Mouse (Mus musculus) G1E (cell line): ENCODE measurements around the gene Lhx4. TPM values are rescaled to one million over a fixed set of nuclear protein-coding genes. Genes with fewer than 3 reads are reported as not detected.

ENCODE experiments used
- ATAC-seq: 2 replicates; pipeline ENCODE4 v1.8.0; 2016; ENCODE audit warnings: mild to moderate bottlenecking; ENCODE audit not compliant: insufficient number of reproducible peaks, poor library complexity, low FRiP score, severe bottlenecking; ENCODE audit errors: extremely low read depth
- DNase-seq: peaks from one replicate; pipeline ENCODE4 v3.0.0; 2012; ENCODE audit warnings: low spot score
- H3K27me3 ChIP-seq: 2 replicates; pipeline ENCODE4 v1.6.1; 2012; ENCODE audit warnings: mild to moderate bottlenecking, low read length, inconsistent platforms; ENCODE audit not compliant: insufficient read depth
- H3K36me3 ChIP-seq: replicated peaks from 2 replicates; pipeline ENCODE3; 2012; ENCODE audit warnings: mild to moderate bottlenecking, inconsistent platforms
- H3K4me1 ChIP-seq: 2 replicates; pipeline ENCODE4 v1.6.1; 2012; ENCODE audit warnings: low read depth, low read length, inconsistent platforms, mixed read lengths; ENCODE audit not compliant: insufficient read depth
- H3K4me3 ChIP-seq: 2 replicates; pipeline ENCODE4 v1.5.1; 2012; ENCODE audit warnings: low read depth, mild to moderate bottlenecking, inconsistent platforms, low read length, moderate library complexity, mixed read lengths
- H3K9me3 ChIP-seq: replicated peaks from 2 replicates; pipeline ENCODE4 v1.6.1; 2012; ENCODE audit warnings: inconsistent platforms
- CTCF ChIP-seq: IDR thresholded peaks from 2 replicates; pipeline ENCODE4 v1.5.1; 2012; ENCODE audit warnings: low read depth, low read length, inconsistent platforms, mixed read lengths
- GATA1 ChIP-seq: IDR thresholded peaks from 2 replicates; pipeline ENCODE4 v1.6.1; 2012; ENCODE audit warnings: borderline replicate concordance, low read length, inconsistent platforms, mixed read lengths
- GATA2 ChIP-seq: IDR thresholded peaks from 2 replicates; pipeline ENCODE4 v1.6.1; 2012; ENCODE audit warnings: low read depth, low read length, inconsistent platforms, borderline replicate concordance
- POLR2AphosphoS5 ChIP-seq: IDR thresholded peaks from 2 replicates; pipeline ENCODE4 v1.6.1; 2012; ENCODE audit warnings: low read depth, low read length, inconsistent platforms; ENCODE audit not compliant: insufficient replicate concordance
- TAL1 ChIP-seq: conservative IDR thresholded peaks from 2 replicates; pipeline ENCODE4 v1.6.1; 2012; ENCODE audit warnings: low read depth, low read length, inconsistent platforms, mixed read lengths
- polyA plus RNA-seq: library from polyadenylated mRNA; stranded (reverse); fragments of >175 nt; gene quantifications from 2 replicates; pipeline ENCODE4 v1.2.3, GENCODE M21; 2012
- total RNA-seq, 2 experiments: library from RNA; stranded (forward) in 1 of 2; stranded (reverse) in 1 of 2; fragments of 200-1000 nt in 1 of 2; fragments of >200 nt in 1 of 2; fragmentation: Nextera tagmentation in 1 of 2; gene quantifications; 2 replicates each; pipeline ENCODE4 v1.2.3; 2014 to 2017

Lhx4 gene
- total and polyA plus RNA-seq, 3 experiments: 0.11 TPM; not detected in 2

DNA sequence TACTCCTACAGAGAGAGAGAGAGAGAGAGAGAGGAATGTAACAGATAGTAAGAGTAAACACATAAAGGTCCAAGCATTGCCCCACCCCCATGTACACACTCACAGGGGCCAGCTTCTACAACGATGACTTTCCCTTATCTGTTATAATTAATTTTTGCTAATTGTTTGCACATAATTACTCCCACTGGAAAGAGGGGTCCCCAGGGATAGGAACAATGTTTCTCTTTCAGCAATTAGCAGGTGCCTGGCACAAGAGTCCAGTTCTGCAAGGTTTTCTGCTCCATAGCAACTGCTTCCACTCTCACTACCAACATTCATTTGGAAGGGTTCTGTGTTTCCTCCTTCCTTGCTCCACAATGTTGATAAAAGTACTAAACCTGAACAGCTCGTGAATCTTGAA lies 25.6 kb downstream of the Lhx4 start:
- TF ChIP-seq TAL1: no peak
- TF ChIP-seq POLR2AphosphoS5: no peak
- no peak for TF ChIP-seq GATA2
- TF ChIP-seq CTCF: no peak
- TF ChIP-seq GATA1: no peak
- H3K4me1 ChIP-seq: no peaks in the 10 kb centered on the region
- H3K36me3 ChIP-seq: no peaks in the 10 kb centered on the region
- no peak for DNase-seq
- no peaks in the 10 kb centered on the region for H3K9me3 ChIP-seq
- no peak for ATAC-seq
- H3K4me3 ChIP-seq: no peak overlapping the region
- H3K27me3 ChIP-seq: peaks cover 11% of the 10 kb centered on the region

GRCm38 (mm10) chr1:155724301-155724700 lies 27.2 kb downstream of the Lhx4 start:
- no peaks in the 10 kb centered on the region for H3K4me1 ChIP-seq
- no peak for ATAC-seq
- no peak for DNase-seq
- TF ChIP-seq TAL1: no peak
- TF ChIP-seq POLR2AphosphoS5: no peak
- no peak for TF ChIP-seq GATA2
- TF ChIP-seq CTCF: no peak
- no peak for TF ChIP-seq GATA1
- H3K9me3 ChIP-seq: no peaks in the 10 kb centered on the region
- peaks cover 14% of the 10 kb centered on the region for H3K27me3 ChIP-seq
- no peak overlapping the region for H3K4me3 ChIP-seq
- no peaks in the 10 kb centered on the region for H3K36me3 ChIP-seq

DNA sequence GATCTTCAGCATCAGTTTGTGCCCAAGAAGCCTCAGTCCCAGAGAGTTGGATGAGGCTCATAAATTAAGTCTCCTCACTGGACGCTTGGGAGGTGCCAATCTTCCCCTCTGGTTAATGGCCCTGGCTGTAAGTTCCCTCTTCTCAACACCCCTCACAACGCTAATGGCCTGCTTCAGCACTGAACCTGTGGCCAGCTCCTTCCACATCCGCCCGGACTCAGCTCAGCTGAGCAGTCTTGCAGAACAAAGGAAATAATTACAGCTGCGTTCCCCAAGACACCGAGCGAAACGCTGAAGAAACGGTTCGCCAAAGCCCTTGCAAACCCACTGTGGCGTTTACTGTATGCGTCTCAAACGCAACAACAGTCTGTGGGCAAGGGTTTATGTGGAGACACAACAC lies 29.3 kb downstream of the Lhx4 start:
- no peak for ATAC-seq
- DNase-seq: no peak
- Histone ChIP-seq H3K36me3 (no peaks in the 10 kb centered on the region), H3K27me3 (peaks cover 11% of the 10 kb centered on the region; the same call in 1 of the 2 replicates), H3K9me3 (no peaks in the 10 kb centered on the region), H3K4me1 (no peaks in the 10 kb centered on the region), H3K4me3 (no peak overlapping the region)
- no peak for TF ChIP-seq TAL1
- no peak for TF ChIP-seq GATA1
- no peak for TF ChIP-seq GATA2
- no peak for TF ChIP-seq POLR2AphosphoS5
- no peak for TF ChIP-seq CTCF

DNA sequence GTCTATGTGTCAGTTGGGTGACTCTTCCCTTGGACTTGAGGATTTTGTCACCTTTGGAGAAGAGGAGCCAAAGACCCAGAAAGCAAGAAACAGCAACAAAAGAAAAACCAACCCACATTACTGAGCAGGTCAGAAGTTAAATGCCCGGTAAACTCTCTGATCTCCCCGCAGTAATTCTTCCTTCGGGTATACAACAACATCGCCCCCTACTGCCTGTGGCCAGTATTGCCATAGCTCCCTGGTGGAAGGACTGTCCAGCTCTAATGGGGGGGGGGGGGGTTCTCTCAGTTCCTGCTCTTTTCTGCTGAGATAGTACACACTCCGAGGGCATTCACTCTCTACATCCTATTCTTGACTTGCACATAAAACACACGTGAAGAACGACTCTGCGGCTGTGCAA lies 30.0 kb downstream of the Lhx4 start:
- DNase-seq (no peak), ATAC-seq (no peak; the same call in 1 of the 2 replicates)
- TF ChIP-seq GATA1 (no peak), POLR2AphosphoS5 (no peak), GATA2 (no peak), CTCF (0 out of 2 replicates have a peak, but pooled peaks have one; percentile 16), TAL1 (no peak)
- Histone ChIP-seq H3K9me3 (no peaks in the 10 kb centered on the region), H3K4me3 (no peak overlapping the region), H3K4me1 (no peaks in the 10 kb centered on the region), H3K27me3 (peaks cover 11% of the 10 kb centered on the region; the same call in 1 of the 2 replicates), H3K36me3 (no peaks in the 10 kb centered on the region)

GRCm38 (mm10) chr1:155720006-155720405 lies 31.5 kb downstream of the Lhx4 start:
- no peak for DNase-seq
- no peaks in the 10 kb centered on the region for H3K9me3 ChIP-seq
- no peak for ATAC-seq
- H3K27me3 ChIP-seq: peaks cover 12% of the 10 kb centered on the region; the same call in 1 of the 2 replicates
- no peaks in the 10 kb centered on the region for H3K4me1 ChIP-seq
- H3K4me3 ChIP-seq: no peak overlapping the region
- no peak for TF ChIP-seq CTCF
- no peak for TF ChIP-seq POLR2AphosphoS5
- no peak for TF ChIP-seq TAL1
- TF ChIP-seq GATA2: no peak
- no peaks in the 10 kb centered on the region for H3K36me3 ChIP-seq

- no peaks in the 10 kb centered on the region for H3K9me3 ChIP-seq
- no peak for ATAC-seq
- H3K4me1 ChIP-seq: no peaks in the 10 kb centered on the region
- H3K27me3 ChIP-seq: peaks cover 17% of the 10 kb centered on the region; the same call in 1 of the 2 replicates
- no peak for DNase-seq
- H3K4me3 ChIP-seq: no peak overlapping the region
- no peaks in the 10 kb centered on the region for H3K36me3 ChIP-seq
- TF ChIP-seq POLR2AphosphoS5: no peak
- no peak for TF ChIP-seq GATA2
- TF ChIP-seq TAL1: no peak
- no peak for TF ChIP-seq CTCF
- no peak for TF ChIP-seq GATA1
Observed at GRCm38 (mm10) chr1:155718851-155719250, 32.6 kb downstream of the Lhx4 start.

DNA sequence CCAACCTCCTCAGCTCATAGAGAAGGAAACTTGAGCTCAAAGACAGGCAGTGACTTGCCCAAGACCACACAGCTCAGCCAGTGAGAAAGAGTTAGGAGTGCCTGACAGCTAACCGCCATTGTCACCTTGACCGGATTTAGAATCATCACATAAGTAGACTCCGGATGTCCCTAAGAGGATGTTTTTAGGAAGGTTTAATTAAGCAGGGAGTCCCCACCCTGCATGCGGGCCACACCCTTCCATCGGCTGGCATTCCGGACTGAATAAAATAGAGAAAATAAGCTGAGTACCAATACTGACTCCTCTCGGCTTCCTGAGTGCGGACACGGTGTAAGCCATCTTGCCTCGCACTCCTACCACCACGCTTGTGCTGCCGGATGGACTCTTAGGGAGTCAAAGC lies 34.2 kb downstream of the Lhx4 start:
- peaks cover 19% of the 10 kb centered on the region; the same call in 1 of the 2 replicates for H3K27me3 ChIP-seq
- TF ChIP-seq GATA1 (no peak), POLR2AphosphoS5 (no peak), CTCF (no peak), TAL1 (no peak), GATA2 (no peak)
- H3K4me1 ChIP-seq: no peaks in the 10 kb centered on the region
- ATAC-seq (no peak), DNase-seq (no peak)
- no peaks in the 10 kb centered on the region for H3K36me3 ChIP-seq
- no peaks in the 10 kb centered on the region for H3K9me3 ChIP-seq
- H3K4me3 ChIP-seq: no peak overlapping the region
